Mouse (Mus musculus): ENCODE results near the gene Siae.
A peak's percentile ranks its signal among the peaks of the same experiment; 100 is the strongest.

The Siae gene

GRCm38 (mm10) chr9:37541851-37542642 is 13.5 kb upstream of the Siae start:
- no peak for DNase-seq

DNA sequence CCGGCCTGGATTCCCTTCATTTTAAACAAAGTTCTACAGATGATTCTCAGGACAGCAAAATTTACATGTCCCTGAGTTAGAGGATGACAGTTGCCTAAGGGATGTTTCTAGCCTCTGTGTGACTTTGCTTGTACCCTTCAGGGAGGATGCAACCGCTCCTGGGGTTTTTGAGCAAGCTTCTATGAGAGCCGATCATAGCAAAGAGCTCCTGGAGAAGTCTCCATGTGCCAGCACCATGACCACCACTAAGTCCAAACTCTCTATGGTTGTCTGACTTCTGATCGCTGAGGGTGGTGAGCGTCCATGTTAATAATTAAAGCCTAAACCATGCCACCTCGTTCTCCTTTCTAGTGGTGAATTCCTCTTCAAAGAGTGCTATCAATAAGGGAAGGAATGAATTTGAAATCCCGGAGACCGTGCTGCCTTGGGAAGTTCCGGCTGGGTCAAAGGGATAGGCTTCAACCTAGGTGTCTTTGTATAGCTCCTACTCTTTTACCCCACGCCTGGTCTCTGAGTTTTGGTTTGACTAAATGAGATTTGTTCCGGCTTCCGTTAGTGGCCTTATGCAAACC is 11.5 kb upstream of the Siae start:
- no peak for DNase-seq

- peak; percentile 68 for DNase-seq
Measured at GRCm38 (mm10) chr9:37544447-37545165, 10.9 kb upstream of the Siae start.

DNA sequence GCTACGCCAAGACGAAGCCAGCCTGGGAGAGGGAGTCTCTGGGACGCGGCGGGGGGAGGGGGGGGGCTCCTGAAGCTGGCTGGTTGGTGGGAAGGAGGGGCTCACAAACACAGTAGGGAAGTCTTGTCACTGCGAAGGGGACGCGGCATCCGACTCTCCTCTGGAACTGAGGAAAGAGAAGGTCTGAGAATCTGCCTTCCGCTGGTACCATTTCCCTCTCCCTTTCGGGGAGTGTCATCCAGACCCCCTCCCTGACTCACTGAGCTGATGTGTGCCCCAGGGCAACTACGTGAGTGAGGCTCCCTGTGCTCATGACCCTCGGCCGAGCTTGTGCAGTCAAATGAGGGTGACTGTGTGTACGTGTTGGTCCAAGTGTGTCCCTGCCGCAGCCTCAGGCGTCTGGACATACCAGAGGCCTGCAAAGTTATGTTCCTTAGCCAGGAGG is 10.3 kb upstream of the Siae start:
- no peak for DNase-seq

DNA sequence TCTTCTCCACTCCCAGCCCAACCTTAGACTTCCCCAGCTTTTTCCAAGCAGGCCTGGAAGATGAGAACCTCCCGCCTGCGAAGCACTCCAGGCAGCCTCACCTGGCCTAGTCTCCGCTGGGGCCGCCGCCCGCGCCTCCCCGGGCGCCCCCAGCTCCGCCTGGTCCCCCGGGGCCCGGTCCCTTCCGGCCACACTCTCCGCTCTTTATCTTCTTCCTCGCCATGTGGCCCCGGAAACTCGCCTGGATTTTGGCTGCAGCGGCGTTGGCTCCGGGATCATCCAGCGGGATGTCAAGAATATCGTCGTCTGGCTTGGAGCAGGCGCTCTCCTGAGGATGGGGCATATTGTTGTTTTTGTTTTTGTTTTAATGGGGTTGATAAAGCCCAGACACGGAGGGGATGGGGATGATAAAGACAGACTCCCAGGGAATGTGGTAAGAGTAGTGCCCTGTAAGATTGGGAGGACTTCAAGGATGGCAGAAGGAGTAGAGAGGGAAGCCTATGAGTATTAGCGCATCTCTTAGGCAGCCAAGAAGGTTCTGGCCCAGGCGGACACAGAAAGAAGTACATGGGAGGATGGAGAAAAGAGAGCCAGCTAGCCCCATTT is 9.5 kb upstream of the Siae start:
- no peak for DNase-seq

DNA sequence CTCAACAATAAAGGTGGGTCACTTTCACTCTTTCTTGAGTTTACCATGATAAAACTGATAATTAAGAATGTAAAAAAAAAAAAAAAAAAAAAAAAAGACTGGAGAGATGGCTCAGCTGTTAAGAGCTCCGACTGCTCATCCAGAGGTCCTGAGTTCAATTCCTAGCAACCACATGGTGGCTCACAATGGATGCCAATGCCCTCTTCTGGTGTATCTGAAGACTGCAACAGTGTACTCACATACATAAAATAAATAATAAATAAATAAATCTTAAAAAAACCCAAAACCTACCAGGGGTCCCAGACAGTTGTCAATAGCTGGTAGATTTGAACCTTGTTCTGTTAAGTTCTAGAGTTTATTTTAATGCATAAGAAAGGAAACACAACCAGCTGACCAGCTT is 8.6 kb upstream of the Siae start:
- no peak for DNase-seq

DNA sequence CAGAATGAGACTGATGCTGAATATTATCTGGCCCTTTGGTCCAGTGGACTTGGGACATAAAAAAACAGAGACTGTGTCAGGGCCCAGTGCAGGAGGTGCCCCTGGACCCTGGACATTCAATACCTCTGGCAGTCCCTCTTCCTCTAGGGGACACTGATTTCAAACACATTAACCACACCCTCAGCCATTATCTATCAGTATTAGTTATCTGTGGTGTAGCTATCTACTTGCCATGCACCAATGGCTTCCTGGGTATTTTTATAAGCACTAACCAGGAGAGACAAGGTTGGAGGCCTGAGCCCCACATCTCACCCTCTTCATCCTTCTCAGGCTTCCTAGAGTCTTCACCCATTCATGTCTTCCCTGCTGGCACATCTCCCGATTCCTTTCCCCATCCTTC is 5.1 kb upstream of the Siae start:
- no peak for DNase-seq

DNA sequence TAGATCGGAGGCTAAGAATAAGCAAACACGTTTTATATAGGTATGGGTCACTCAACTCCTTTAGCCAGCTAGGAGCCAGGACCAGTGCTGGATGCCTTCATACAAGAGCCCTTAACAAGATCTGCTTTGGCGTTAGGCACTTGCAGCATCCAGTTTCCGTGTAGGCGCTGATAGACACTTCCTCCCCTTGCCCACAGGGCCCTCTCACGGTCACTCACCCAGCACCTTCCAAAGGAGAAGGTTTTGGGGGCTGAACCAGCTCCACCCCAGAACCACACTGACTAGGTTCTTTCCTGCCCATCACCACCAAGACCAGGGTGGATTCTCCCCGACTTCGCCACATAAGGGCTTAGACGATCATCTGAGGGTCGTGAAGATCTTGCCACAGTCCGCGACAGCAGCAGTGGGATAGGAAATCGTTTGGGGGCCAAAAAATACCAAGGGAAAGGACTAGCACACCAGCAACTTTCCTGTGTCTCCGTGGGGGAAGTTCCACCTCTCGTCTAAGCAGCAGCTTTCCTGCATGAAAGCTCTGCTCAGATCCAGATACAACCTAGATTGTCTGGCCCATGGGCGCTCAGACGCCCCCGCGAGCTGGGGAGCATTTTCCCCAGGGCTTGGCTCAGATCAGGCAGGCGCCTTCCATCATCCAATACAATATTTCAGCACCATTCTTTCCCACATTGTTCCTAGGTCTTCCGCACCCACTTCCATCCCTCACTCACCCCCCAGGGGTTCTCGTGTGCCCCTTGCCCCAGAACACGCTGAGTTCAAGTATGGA is 3.6 kb upstream of the Siae start:
- DNase-seq: peak; percentile 45

DNA sequence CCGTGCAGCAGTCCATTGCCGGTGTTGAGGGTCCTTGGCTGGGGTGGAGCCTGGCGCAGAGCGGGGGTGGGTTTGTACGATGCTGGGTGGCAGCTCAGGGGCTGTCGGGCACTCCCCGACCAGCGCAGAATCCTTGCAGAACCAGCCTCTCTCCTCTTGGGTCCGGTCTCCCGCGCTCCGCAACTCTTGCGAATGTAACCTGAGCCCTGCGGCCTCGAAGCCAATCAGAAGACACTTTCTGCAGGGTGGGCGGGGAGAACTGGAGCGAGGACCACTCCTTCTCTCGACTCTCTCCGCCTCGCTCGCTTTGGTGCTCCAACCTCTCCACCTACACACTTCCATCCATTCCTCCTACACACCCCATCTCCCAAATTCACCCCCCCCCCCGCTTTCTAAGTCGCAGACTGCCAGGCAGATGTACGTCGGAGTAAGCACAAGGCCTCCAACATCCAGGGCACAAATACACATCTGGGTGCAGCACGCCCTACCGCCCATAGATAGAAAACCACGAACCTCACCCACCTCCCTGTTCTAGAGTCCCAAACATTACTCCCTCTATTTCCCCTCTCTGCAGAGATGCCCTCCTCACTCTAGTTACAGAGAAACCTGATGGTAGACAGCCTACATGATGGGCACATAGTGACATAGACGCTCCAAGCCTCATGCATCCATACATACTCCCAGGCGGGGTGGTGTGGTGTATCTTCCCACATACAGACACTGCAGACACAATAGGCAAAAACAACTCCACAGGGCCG is 2.8 kb upstream of the Siae start, which contains the start of gene Nrgn:
Gene Nrgn (minus strand): TSS at position 369 of the 758 bp plus-strand sequence.
- peak; percentile 91 for DNase-seq

DNA sequence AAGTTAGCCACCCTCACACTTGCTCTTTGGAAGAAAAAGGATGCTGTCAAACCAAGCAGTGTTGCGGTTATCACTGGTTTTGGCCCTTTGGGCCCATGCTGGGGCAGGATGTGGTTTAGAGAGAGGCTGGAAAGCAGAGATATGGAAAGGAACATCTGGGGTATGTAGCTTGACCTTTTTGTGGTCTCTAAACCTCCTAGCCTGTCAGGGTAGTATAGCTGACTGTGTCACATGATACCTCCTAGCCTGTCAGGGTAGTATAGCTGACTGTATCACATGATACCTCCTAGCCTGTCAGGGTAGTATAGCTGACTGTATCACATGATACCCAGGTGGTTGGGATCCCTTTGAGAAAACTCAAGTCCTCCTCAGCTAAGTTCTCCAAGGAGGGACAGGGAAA is 1.2 kb upstream of the Siae start:
- DNase-seq: no peak

GRCm38 (mm10) chr9:37556366-37556765 is 868 bp downstream of the Siae start:
- DNase-seq: peak; percentile 60

DNA sequence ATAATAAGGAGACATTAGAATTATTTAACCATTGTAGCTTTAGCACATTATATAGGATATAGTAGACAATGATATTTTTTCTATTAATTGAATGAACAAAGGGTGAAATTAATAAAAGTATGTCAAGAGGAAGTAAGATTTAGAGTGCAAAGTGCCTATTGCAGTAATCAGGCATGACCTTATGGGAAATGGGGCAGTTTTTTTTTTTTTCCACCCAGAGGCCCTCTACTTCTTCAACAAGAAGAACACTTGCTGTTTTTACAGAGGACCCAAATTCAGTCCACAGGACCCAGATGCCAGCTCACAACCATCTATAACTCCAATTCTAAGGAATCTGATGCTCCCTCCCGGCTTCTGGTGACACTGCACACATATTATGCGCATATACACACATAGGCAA is 5.1 kb downstream of the Siae start:
- no peak for DNase-seq

GRCm38 (mm10) chr9:37563805-37564204 is 8.3 kb downstream of the Siae start:
- no peak for DNase-seq

DNA sequence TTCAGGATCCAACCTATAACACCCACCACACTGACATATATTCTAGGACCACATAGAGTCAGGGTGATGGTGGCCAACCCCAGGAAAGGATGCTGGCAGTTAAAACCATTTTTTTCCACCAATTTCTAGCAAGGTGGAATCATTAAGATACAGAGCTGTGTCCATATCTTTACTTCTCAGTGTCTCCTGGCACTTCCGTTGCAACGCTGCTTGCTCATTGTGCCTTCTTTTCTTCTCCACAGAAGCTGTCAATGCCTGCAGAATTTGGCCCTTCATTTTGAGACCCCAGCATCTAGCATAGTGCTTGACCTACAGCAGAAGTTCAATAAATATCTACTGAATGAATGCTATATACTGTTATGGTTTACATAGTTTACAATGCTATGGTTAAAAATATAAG is 11.5 kb downstream of the Siae start:
- DNase-seq: no peak

DNA sequence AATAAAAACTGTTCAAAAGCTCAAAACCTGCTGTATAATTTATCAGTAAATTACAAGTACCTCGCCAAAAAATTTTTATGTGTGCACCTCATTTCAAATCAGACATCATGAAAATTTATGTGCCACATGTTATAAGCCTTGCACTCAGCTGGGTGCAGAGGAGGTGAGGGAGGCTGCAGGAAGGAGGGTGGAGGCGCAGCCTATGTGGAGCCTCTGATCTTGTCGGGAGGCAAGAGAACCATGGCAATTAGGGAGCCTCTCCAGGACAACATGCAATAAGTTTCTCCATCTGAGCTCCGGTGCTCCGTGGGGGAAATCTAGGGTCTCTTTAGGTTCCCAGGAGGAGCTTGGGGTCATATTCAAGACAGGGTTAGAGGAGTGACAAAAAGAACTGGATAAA is 12.0 kb downstream of the Siae start:
- DNase-seq: no peak

- DNase-seq: no peak
Measured at GRCm38 (mm10) chr9:37567892-37568604, 12.6 kb downstream of the Siae start.

GRCm38 (mm10) chr9:37568605-37569214 is 13.2 kb downstream of the Siae start:
- no peak for DNase-seq

DNA sequence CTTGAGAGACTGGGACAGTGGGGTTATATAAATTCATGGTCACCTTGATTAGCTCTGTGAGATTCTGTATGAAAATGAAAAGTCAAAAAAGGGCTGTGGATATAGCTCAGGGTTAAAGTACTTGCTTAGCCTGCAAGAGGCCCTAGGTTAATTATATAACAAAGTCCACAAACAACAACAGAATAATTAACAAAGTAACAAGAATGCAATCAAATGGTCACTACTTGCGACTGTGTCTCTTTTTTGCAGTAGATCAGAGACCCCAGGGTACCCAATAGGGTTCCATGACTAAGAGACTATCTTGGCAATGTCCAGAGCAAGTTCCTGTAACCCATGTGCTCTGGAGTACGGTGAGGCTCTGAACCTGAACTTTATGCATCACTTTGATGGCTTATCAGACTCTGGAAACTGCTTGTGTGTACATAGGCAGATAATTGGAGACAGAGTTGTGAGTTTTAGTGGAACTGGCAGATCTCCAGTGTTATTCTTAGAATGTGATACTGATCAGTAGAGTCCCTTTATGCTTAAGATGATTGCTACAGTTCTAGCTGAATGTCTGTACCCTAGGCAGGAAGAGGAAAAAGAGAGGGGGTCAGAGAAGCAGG is 13.8 kb downstream of the Siae start:
- DNase-seq: no peak

DNA sequence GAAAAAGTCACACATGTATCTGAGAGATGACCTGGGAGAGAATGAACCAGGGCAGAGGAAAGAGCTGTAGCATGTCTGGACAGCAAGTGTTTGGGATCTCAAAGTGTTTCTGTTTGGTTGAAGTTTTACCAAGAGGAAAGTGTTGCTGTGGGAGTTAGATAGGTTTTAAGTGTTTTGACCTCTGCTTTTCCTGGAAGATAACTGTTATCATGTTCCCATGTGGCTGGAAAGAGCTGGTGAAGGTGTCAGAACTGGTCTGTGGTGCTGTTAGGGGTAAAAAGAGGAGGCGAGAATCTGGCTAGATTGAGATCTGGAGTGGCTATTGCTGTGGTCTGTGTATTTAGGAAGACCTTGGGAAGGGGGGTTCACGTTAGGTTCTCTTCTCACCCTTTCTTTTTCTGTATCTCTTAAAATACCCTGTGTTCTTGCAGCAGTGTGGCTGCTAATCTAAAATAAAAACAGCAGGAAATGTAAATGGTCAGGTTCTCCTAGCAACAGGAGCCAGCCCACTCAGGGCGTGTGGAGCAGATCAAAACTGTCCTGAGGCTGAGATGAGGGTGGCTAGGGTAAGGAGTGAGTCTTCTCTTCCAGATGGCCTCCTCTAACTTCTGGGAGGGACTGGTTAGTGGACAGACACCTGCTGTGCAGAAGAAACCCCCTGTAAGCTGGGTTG is 16.8 kb downstream of the Siae start:
- no peak for DNase-seq

DNA sequence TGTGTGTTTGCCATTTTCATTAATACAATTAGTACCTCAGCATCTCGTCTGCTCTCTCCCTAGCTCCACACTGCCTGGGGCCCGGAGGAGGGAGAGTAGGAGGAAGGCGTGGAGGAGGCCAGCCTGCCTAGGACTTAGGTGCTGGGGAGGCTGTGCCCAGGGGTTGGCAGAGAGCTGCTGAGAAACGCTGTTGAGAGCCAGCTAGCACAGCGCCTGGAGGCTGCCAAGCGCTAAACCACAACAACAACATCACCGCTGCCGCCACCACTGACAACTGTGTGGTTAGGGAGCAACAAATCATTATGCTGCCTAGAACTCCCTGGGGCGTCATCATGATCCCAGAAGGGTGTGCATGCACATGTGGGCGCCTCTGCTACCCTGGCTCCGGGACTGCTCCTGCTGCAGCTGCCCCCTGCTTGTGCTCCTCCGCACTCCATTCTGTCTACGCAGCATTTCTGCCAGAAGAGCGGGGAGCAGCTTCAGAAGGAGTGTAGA is 21.0 kb downstream of the Siae start:
- DNase-seq: peak; percentile 63
